Comparison of ENCODE assay signal across 27 mouse cellular contexts in the genomic region with DNA sequence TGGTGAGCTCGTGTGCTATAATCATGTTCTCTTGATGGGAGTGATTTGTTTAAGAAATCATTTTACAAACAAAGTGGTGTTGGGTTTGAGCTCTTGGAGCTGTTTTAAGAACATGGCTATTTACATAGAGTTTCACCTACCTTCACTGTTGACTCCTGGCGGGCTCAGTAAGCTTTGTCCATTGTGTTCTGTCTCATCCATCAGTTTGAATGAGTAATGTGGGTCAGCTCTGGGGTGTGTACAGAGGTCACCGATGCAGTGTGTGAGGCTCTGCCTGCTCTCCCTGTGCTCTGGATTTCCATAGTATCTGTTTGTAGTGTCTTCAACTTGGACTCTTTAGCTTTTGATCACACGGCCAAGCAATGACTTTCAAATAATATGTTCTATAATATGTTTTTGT.
DNase-seq lines count a peak whose midpoint lies in the region; ATAC-seq and TF ChIP-seq lines count a peak whose summit lies in the region.
"Had no signal": no experiment of that assay in that cellular context is flagged by ENCODE, and none has a peak within 500 bp of the region (broad histone marks: within the 10 kb centered on the region; RNA-seq: fewer than 3 reads in every experiment).

No protein-coding gene starts in this region.

- H3K4me1 ChIP-seq in midbrain, embryonic 11.5 days (ENCODE audit: control insufficient read depth, insufficient read depth, low read length) = 0 out of 2 replicates have a peak, but pooled peaks cover 2% of the 10 kb centered on the region
- H3K4me1 ChIP-seq in midbrain, postnatal 0 days (ENCODE audit: insufficient read depth, low read length) = no peaks in the 10 kb centered on the region
- H3K4me1 ChIP-seq in brown adipose tissue, adult 24 weeks (ENCODE audit: control insufficient read depth, insufficient read depth, insufficient read length, low read length) = peaks cover 25% of the 10 kb centered on the region
- H3K4me1 ChIP-seq: neural tube, embryonic 15.5 days had no signal

- no peaks in the 10 kb centered on the region for H3K9me3 ChIP-seq in midbrain, embryonic 11.5 days (ENCODE audit: control insufficient read depth, low read length)
- H3K9me3 ChIP-seq in midbrain, postnatal 0 days (ENCODE audit: low read length) = no peaks in the 10 kb centered on the region
- H3K9me3 ChIP-seq: embryonic facial prominence, embryonic 12.5 days; heart, embryonic 13.5 days; hindbrain, embryonic 15.5 days; liver, embryonic 15.5 days; lung, embryonic 15.5 days; neural tube, embryonic 15.5 days had no signal

- H3K4me3 ChIP-seq in gastrocnemius, adult 2 months = no peak overlapping the region
- no peak overlapping the region for H3K4me3 ChIP-seq in midbrain, embryonic 11.5 days (ENCODE audit: low read depth, low read length)
- no peak overlapping the region for H3K4me3 ChIP-seq in midbrain, postnatal 0 days (ENCODE audit: low read depth, low read length)
- H3K4me3 ChIP-seq in brown adipose tissue, adult 24 weeks (ENCODE audit: insufficient read depth, low read depth, low read length) = peak overlapping the region; percentile 30
- H3K4me3 ChIP-seq: embryonic facial prominence, embryonic 12.5 days; heart, embryonic 13.5 days; hindbrain, embryonic 15.5 days; liver, embryonic 15.5 days; lung, embryonic 15.5 days; neural tube, embryonic 15.5 days had no signal

- no peak; the same call in 1 of the 2 replicates for ATAC-seq in midbrain, embryonic 11.5 days (ENCODE audit: low FRiP score)
- ATAC-seq in midbrain, postnatal 0 days (ENCODE audit: low FRiP score) = no peak
- ATAC-seq: forebrain, embryonic 14.5 days; inflammation-experienced regulatory T-cells, adult 6 months had no signal

- 72% methylated on average over 4 of the region's 4 CpGs for WGBS in midbrain, embryonic 11.5 days
- WGBS in midbrain, postnatal 0 days = 85% methylated on average over 4 of the region's 4 CpGs

- H3K36me3 ChIP-seq in midbrain, embryonic 11.5 days (ENCODE audit: control insufficient read depth, insufficient read depth, low read length) = no peaks in the 10 kb centered on the region
- 0 out of 2 replicates have a peak, but pooled peaks cover 5% of the 10 kb centered on the region for H3K36me3 ChIP-seq in midbrain, postnatal 0 days (ENCODE audit: insufficient read depth, low read length)
- H3K36me3 ChIP-seq: hindbrain, embryonic 15.5 days; liver, embryonic 15.5 days; neural tube, embryonic 15.5 days had no signal

- H3K27me3 ChIP-seq in midbrain, embryonic 11.5 days (ENCODE audit: control insufficient read depth, insufficient read depth, low read length) = no peaks in the 10 kb centered on the region
- H3K27me3 ChIP-seq in midbrain, postnatal 0 days (ENCODE audit: insufficient read depth, low read length) = no peaks in the 10 kb centered on the region
- H3K27me3 ChIP-seq: CH12.LX; embryonic facial prominence, embryonic 12.5 days; heart, embryonic 13.5 days; hindbrain, embryonic 15.5 days; liver, embryonic 15.5 days; lung, embryonic 15.5 days; neural tube, embryonic 15.5 days had no signal

- intact Hi-C loops in gastrocnemius, adult 2 months (cut with DNase I) = no loop called here
- intact Hi-C loops in gastrocnemius, postnatal 36 days (cut with DNase I) = no loop called here

- TF ChIP-seq CTCF in gastrocnemius, adult 2 months (IDR thresholded peaks at IDR 0.05) = no peak
- no peak for TF ChIP-seq CTCF in midbrain, postnatal 0 days (IDR thresholded peaks at IDR 0.05)

- H3K4me2 ChIP-seq in midbrain, embryonic 11.5 days = no peak overlapping the region
- no peak overlapping the region for H3K4me2 ChIP-seq in midbrain, postnatal 0 days (ENCODE audit: low read depth, low read length, poor library complexity, severe bottlenecking)
- H3K4me2 ChIP-seq: embryonic facial prominence, embryonic 12.5 days; heart, embryonic 13.5 days; hindbrain, embryonic 15.5 days; liver, embryonic 15.5 days; lung, embryonic 15.5 days; neural tube, embryonic 15.5 days had no signal

- no peak for DNase-seq in gastrocnemius, adult 2 months
- no peak for DNase-seq in gastrocnemius, postnatal 36 days
- DNase-seq in midbrain, embryonic 11.5 days (ENCODE audit: low spot score, missing footprints) = peak; percentile 82
- no peak for DNase-seq in midbrain, postnatal 0 days (ENCODE audit: low spot score)
- no peak for DNase-seq in cerebellum, adult 18-20 months
- DNase-seq in lung, postnatal 36 days = no peak
- DNase-seq: cerebellum, postnatal 10 days; gastrocnemius, postnatal 25 days; heart, postnatal 10 days; kidney, adult 2 months; kidney, postnatal 4 days; liver; midbrain, embryonic 14.5 days; right cerebral cortex, postnatal 4 days; thymus, adult 2 months; thymus, postnatal 36 days had no signal

- peak overlapping the region; percentile 43; the same call in 1 of the 2 replicates for H3K27ac ChIP-seq in gastrocnemius, adult 2 months
- H3K27ac ChIP-seq in midbrain, embryonic 11.5 days (ENCODE audit: low read depth, low read length) = no peak overlapping the region
- no peak overlapping the region for H3K27ac ChIP-seq in midbrain, postnatal 0 days (ENCODE audit: low read depth, low read length)
- no peak overlapping the region; the same call in 1 of the 2 replicates for H3K27ac ChIP-seq in brown adipose tissue, adult 24 weeks (replicated peaks; ENCODE audit: low read depth, low read length)
- H3K27ac ChIP-seq: embryonic facial prominence, embryonic 12.5 days; heart, embryonic 13.5 days; hindbrain, embryonic 15.5 days; liver, embryonic 15.5 days; lung, embryonic 15.5 days; macrophage; neural tube, embryonic 15.5 days had no signal

- no peak overlapping the region for H3K9ac ChIP-seq in midbrain, embryonic 11.5 days (ENCODE audit: low read length)
- H3K9ac ChIP-seq in midbrain, postnatal 0 days (replicated peaks; ENCODE audit: low read length, poor library complexity, severe bottlenecking) = no peak overlapping the region
- H3K9ac ChIP-seq: embryonic facial prominence, embryonic 12.5 days; heart, embryonic 13.5 days; hindbrain, embryonic 15.5 days; liver, embryonic 15.5 days; lung, embryonic 15.5 days; neural tube, embryonic 15.5 days had no signal
